Mouse (Mus musculus): Measurements from ENCODE around the gene Pcolce2. TPM values are rescaled to one million over a fixed set of nuclear protein-coding genes. Genes with fewer than 3 reads are reported as not detected.

Pcolce2 gene
- total RNA-seq, 1 experiment from 2014 or later, result not detected

DNA sequence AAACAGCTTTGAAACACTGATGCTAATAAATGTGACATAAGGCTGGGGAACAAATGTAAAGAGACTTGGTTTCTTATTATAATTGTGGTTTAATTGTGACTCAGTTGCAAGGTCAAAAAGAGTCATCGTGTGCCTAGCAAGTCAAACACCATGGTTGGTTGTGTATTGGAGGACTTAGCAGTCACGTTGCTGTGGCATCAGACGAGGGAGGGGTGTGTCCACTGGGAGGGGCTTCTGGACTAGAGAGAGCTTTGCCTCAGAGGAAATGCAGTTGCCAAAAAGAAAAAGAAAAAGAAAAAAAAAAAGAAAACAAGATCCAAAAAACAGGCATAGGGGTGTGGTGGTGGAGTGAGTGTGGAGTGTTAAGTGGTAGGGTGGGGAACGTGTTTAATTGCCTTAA, 2.5 kb downstream of the Pcolce2 start:
- ATAC-seq (replicated peaks; ENCODE audit: insufficient number of reproducible peaks, low FRiP score, low TSS enrichment, poor library complexity, severe bottlenecking), result no peak

DNA sequence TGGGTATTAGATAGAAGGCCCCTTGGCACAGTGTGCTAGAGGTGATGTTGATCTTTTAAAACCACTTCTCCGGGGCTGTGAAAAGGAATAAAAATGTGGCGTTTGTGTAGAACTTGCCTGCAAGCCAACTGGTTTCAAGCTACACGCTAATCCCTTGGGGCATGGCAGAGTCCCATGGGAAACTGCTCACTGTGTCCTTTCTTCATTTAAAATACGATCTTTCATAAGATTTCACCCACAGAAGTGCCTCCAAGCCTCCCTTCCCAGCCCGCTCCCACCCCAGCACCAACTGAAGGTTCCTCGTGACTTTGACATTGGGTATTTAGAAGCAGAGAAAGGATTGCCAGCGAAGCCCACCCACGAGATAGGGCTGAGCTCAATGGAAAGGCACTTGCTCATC, 8.5 kb downstream of the Pcolce2 start:
- ATAC-seq (replicated peaks; ENCODE audit: insufficient number of reproducible peaks, low FRiP score, low TSS enrichment, poor library complexity, severe bottlenecking), result no peak

DNA sequence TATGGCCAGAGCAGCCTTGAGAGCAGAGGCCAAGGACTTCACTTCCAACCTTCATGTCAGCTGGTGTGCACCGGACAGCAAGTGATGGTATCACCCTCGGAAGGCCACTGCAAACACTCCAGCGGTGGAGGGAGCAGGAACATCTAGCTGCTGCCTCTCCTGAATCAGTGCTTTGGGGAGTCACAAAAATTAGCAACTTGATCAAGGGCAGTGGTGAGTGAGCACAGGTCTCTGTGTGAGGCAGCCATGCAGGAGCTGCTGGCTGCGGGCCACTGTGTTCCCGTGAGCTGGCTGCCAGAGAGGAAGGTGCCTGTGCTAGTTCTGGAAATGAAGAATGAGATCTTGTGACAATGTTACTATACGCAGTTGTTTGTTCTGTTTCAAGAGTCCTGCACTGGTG, 16.0 kb downstream of the Pcolce2 start:
- ATAC-seq (replicated peaks; ENCODE audit: insufficient number of reproducible peaks, low FRiP score, low TSS enrichment, poor library complexity, severe bottlenecking), result no peak

DNA sequence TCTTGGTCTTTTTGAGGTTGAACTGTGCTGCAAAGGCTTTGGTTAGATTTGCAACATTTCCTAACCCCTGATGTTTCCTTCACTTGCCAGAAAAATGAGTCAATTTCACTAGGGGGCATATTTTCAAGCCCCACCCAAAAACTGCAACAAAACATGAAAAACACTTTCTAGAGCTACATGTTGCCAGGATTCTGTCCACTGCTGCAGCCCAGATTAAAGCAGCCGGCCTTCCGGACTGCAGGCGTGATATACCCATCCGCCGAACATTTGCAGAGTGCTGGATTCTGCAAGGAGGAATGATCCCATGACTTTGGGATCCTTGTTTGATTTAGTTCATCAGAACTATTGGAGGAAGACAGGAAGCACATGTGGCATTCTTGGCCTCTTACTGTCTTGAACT, 17.0 kb downstream of the Pcolce2 start:
- no peak for ATAC-seq (replicated peaks; ENCODE audit: insufficient number of reproducible peaks, low FRiP score, low TSS enrichment, poor library complexity, severe bottlenecking)

DNA sequence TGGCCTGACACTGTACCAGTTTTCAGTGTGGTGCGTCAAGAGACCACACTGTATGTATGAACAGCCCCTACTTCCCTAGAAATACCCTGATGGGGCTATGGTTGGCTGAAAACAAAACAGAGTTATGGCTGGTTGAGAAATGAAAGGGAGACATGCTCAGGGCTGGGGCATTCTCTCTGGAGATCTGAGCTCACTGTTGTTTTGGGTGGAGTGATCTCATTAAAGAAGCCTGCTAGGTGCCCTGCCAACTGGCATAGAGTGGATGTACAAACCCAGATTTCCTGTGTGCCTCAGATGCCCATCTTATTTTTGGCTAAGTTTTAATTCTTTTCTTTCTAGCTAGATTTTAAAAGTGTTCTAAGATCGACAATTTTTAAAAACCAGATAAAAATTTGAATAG, 20.5 kb downstream of the Pcolce2 start:
- no peak for ATAC-seq (replicated peaks; ENCODE audit: insufficient number of reproducible peaks, low FRiP score, low TSS enrichment, poor library complexity, severe bottlenecking)

DNA sequence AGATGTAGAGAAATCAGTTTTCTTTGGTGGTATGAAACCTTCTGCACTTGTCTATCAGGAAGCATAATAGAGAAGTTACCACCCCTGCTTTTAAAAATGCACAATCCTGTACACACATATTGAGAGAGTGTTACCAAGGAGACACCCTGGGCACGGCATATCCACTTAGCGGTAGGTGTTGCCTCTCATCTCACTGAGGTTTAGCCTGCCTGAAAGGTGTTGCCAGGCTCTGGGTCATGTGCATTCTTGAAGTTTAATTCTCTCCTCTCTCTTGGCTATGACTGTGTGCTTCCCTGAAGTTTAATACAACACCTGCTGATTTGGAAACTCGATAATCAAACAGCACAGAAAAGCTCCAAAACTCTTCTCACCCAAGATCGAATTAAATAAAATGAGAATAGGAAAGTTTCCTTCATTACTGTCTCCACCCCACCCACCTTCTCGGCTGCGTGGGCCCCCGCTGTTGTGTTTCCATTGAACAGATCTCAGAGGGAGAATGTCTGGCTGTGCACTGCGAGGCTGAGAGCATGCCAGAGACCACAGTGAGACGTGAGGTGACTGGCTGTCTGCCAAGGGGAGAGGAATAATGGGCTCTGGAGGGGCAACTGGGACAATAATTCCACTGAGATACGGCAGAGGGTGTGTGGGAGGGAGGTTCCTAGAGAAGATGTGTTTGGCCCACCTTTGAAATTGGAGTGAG, 27.0 kb downstream of the Pcolce2 start:
- no peak for ATAC-seq (replicated peaks; ENCODE audit: insufficient number of reproducible peaks, low FRiP score, low TSS enrichment, poor library complexity, severe bottlenecking)

DNA sequence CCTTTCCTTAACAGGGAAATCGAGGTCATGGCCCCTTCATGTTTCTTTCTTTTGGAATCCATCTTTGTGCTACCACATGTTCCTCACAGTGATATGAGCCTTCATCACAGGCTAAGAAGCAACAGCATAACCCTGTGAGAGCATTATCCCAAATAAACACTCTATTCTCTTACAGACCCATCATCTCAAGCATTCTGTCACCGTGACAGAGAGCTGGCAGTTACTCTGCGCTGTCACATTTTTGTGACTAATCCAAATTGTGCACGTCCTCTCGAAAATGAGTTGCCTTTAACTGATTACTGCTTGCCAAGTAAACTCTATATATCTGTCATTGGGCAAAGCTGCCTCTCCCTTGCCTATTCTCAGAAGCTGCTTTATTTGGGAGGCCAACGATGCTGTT, 28.4 kb downstream of the Pcolce2 start:
- no peak for ATAC-seq (replicated peaks; ENCODE audit: insufficient number of reproducible peaks, low FRiP score, low TSS enrichment, poor library complexity, severe bottlenecking)

DNA sequence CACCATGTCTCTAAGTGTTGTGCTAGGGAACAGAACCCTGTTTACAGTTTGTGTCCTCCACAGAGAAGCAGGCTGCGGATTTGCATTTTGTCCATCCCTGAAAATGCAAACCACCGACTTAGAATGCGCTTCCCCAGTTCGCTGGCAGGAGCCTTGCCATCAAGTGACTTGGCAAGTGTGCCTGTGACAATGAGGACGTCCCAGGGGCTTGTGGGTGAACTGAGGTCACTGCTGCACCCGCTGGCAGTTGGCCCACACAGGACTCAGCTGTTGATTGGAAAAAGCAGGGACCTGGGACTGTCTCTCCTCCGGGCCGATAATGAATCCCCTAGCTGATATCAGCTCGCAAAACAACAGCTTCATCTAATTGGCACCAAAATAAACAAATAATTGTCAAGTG, 30.4 kb downstream of the Pcolce2 start:
- ATAC-seq (replicated peaks; ENCODE audit: insufficient number of reproducible peaks, low FRiP score, low TSS enrichment, poor library complexity, severe bottlenecking), result no peak

DNA sequence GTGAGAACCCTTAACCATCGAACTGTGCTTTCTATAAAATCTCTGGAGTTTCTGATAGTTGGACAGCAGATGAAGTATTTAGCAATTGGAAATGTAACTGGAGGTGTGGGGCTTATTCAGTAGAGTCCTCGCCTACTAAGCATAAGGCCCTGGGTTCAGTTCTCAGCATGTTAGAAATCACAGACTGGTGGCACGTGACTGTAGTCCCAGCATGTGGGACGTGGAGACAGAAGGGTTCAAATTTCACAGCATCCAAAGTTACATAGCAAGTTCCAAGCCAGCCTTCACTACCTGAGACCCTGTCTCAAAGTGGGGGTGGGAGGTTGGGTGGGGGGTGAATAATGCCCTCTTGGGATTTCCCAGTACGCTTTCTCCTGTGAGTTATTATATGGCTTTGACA, 30.9 kb downstream of the Pcolce2 start:
- no peak for ATAC-seq (replicated peaks; ENCODE audit: insufficient number of reproducible peaks, low FRiP score, low TSS enrichment, poor library complexity, severe bottlenecking)

DNA sequence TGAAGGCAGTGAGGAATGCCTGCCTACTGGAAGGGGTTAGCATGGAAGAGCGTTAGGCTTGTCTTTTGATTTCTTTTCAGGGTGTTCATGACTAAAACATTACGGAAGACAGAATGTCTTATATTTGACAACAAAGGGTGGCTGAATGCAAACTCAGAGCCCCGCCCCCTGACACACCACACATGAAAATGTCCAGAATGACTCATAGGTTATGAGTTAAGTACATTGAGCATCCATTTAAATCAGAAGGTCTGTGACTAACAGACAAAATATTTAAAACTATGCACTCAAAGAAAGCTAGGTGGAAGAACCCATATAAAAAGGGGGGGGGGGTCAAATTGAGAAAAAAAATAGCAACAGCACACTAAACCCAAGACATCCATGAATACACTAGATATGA, 34.9 kb downstream of the Pcolce2 start:
- no peak for ATAC-seq (replicated peaks; ENCODE audit: insufficient number of reproducible peaks, low FRiP score, low TSS enrichment, poor library complexity, severe bottlenecking)

DNA sequence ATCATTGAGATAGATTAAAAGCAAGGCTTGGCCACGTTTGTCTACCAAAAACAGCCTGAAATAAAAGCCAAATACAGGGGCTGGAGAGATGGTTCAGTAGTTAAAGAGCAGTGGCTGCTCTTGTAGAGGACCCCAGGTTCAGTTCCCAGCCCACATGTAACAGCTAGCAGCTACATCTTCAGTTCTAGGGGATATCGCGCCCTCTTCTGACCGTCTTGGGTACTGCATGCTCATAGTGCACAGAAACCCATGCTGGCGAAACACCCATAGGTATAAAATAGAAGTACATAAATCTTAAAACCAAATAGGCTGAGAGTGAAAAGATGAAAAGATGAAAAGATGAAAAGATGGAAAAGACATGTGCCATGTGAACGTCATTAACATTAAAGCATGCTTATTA, 35.4 kb downstream of the Pcolce2 start:
- no peak for ATAC-seq (replicated peaks; ENCODE audit: insufficient number of reproducible peaks, low FRiP score, low TSS enrichment, poor library complexity, severe bottlenecking)

DNA sequence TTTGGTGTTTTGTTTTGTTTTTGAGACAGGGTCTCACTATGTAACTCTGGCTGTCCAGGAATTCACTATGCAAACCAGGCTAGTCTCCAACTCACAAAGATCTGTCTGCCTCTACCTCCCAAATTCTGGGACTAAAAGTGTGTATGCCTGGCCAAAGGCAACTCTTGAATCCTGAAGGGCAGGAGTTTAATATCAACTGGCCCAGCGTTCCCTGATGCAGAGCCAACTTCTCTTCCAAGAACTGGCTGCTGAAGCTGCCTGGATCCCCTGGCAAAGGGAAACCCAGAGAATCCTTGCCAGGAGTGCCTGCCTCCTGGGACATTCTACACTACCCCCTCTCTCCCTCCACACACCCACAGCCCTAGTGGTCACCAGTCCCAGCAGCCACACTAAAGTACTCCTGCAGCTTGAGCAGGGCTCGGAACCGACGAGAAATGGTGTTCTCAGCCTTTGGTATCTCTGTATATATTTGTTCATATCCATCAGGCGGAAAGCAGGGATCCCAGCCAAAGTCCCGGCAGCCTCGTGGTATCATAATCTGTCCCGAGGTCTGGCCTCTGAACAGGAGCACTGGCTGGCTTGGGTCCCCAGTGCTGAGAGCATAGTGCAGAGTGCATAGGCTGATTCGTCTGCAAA, 37.8 kb downstream of the Pcolce2 start:
- ATAC-seq (replicated peaks; ENCODE audit: insufficient number of reproducible peaks, low FRiP score, low TSS enrichment, poor library complexity, severe bottlenecking), result no peak; the same call in 1 of the 2 replicates

DNA sequence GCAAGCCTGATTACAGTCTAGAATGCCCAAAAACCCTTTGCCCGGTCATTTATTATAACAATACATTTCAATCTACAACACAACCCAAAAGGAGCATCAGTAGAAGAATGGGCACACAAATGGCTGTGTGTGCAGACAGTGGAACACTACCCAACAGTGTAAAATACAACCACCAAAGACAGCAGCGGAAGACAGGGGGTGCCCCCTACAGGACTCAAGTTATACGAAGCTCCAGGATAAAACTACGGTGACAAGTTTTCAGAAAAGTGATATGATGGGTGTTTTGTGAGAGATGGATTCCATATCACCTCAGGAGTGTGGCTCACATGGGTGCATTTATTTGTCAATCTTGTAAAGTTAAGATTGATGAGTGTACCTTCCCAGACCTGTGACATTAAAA, 38.6 kb downstream of the Pcolce2 start:
- no peak for ATAC-seq (replicated peaks; ENCODE audit: insufficient number of reproducible peaks, low FRiP score, low TSS enrichment, poor library complexity, severe bottlenecking)

DNA sequence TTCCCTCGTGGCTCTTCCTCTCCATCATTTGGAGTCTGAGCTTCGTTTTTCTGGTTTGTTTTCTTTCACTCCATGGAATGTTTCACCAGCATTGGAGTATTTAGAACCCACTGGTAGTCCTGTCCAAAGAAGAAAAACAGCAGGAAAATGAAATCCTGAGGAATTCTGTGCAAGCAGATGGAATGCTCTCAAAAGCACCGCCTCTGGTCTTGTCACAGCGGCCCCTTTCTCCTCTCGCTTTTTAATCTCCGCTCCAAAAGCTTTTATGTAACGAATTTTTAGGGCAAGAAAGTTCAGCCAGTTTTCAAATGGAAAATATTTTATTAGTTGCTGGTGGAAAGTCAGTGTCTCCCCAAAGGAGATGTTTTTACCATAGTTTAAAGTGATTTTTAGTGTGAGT, 42.6 kb downstream of the Pcolce2 start:
- ATAC-seq (replicated peaks; ENCODE audit: insufficient number of reproducible peaks, low FRiP score, low TSS enrichment, poor library complexity, severe bottlenecking), result no peak

DNA sequence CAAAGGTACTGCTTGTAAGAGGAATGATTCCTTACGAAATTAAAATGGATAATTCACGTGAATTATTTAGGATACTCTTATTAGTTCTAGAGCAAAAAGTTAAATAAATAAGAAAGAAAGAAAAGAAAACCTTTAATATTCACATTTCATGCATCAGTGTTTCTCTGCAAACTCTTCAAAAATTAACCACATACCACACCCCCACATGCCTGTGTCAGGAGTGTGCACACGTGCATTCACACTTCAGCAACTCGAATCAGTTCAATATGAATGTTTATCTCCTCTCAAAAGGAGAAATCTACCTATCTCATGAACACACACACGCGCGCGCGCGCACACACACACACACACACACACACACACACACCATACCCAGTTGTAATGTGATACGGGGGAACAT, 43.3 kb downstream of the Pcolce2 start:
- ATAC-seq (replicated peaks; ENCODE audit: insufficient number of reproducible peaks, low FRiP score, low TSS enrichment, poor library complexity, severe bottlenecking), result no peak

DNA sequence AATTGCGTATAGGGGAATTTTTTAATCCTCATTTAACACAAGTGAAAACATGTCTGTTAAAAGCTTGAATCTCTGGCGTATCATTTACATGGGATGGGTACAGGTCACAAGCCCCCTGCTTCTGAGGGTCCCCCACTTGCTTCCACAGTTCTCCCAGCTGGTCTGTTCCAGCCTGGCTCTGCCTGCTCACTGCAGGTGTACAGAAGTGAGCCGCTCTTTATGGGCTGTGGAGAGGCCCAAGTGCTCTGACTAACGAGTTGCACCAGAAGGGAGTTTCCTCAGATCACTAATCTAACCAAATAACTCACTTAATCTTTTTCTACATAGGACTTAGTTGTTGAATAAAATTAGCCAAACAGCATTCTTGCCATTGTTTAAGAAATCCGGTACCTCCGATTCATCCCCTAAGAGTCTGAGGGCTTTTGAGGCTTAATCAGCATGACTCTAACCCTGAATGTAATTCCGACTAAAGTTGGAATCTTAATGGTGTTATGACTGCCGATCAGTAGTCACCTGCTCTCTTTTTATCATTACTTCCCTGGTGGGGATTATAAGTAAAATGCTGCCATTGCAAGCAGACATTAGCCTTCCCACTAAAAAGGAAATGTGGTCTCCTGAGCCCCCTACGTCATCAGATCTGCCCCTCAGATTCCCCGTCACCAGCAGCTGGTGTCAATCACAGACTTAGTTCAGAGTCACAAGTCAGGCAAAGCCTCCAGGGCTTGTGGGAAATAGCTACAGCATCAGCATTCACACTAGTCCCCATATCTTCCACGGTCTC, 48.4 kb downstream of the Pcolce2 start:
- ATAC-seq (replicated peaks; ENCODE audit: insufficient number of reproducible peaks, low FRiP score, low TSS enrichment, poor library complexity, severe bottlenecking), result no peak

DNA sequence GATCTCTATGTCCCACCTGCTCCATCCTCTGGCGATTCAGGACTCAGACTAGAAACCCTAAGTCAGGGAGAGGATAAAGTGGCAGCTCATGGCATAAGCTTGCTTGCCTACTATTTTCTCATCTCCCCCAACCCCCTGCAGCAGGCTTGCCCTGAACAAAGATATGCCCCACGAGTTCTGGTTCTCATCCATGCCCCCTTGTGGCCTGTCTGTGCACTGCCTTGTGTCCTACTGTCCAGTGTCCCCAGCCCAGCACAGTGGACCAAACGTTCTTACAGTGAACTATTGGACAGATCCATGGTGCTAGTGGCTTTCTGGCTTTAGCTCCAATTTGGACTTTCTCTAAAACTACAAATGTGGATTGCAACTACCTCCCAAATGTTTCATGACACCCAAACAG, 50.7 kb downstream of the Pcolce2 start:
- ATAC-seq (replicated peaks; ENCODE audit: insufficient number of reproducible peaks, low FRiP score, low TSS enrichment, poor library complexity, severe bottlenecking), result no peak

DNA sequence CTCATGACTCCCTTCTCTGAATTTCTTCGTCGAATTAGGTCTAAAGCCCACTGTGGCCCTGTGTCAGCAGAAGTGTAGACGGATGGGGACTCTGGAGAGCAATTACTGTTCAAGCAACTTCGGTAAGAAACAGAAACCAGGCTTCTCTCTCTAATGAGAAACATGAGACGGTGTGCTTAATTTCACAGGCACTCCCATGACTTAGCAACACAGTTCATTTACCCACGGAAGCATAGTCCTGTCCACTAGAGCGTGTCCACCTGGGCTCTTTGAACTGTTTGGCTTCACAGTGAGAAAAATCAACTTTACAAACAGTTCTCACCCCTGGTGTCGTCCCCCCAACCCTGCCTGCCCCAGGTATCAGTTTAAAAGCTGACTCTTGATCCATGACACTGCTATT, 55.4 kb downstream of the Pcolce2 start:
- no peak for ATAC-seq (replicated peaks; ENCODE audit: insufficient number of reproducible peaks, low FRiP score, low TSS enrichment, poor library complexity, severe bottlenecking)

DNA sequence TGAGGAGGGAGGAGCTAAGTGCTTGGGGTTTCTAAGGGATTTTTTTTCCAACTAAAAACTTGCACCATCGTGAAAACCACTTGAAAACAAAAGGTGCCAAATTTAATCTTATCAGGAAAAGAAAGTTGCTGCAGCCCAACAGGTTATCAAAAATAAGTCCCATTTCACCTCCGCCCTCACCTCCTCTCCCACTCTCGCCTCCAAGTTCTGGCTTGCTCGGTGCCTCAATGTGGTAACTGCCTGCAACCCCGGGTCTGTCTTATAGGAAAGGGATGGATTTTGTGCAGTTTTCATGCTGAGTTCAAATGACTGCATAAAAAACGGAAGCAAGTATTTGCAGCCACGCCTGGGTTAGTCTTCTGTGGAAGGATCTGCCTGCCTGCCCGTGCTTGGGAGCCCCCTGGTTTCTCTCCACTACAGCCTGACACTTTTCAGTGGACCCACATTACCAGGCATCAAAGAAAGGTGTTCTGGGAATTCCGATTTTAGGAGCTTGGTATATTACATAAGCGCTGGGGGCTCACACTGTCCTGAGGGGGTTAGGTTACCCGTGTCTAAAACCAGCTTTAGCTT, 56.2 kb downstream of the Pcolce2 start:
- ATAC-seq (replicated peaks; ENCODE audit: insufficient number of reproducible peaks, low FRiP score, low TSS enrichment, poor library complexity, severe bottlenecking), result no peak

DNA sequence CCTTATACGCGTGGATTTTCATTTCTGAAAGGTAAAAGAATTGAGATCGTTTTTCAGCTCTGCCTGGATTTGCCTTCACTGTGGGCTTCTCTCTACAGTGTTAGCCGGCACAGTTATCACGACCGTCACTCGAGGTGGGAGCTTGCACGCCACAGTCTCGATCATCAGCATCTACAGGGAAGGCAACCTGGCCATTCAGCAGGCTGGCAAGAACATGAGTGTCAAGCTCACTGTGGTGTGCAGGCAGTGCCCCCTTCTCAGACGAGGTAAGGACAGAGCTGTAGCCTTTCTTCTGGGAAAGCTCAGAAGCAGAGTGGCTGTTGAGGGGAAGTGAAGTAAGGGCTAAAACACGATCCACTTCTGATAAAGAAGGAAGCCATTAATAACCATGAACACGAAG, 57.1 kb downstream of the Pcolce2 start:
- ATAC-seq (replicated peaks; ENCODE audit: insufficient number of reproducible peaks, low FRiP score, low TSS enrichment, poor library complexity, severe bottlenecking), result no peak
